Mouse (Mus musculus): ENCODE data around the gene Tead4. TPM values are rescaled to one million over a fixed set of nuclear protein-coding genes. Genes with fewer than 3 reads are reported as not detected.
"Not testable (repeated sequence)": the region's sequence is repeated elsewhere in the genome, so short reads cannot be mapped to it uniquely, and the experiment has no call there.

The Tead4 gene
- polyA plus RNA-seq, 1 experiment from 2014 or later = 10.3 TPM

GRCm38 (mm10) chr6:128304801-128305200 is 4.2 kb upstream of the Tead4 start:
- no peak for TF ChIP-seq EP300 (IDR thresholded peaks at IDR 0.05)
- no peak for TF ChIP-seq CTCF (IDR thresholded peaks at IDR 0.05)
- H3K4me1 ChIP-seq (ENCODE audit: insufficient read depth, low read depth, low read length) = peaks cover 6% of the 10 kb centered on the region; the same call in 1 of the 2 replicates
- no peak overlapping the region for H3K4me2 ChIP-seq (replicated peaks; ENCODE audit: low read depth, low read length)
- WGBS = 81% methylated on average over 4 of the region's 4 CpGs
- H3K9me3 ChIP-seq (ENCODE audit: low read length) = no peaks in the 10 kb centered on the region
- no peak for DNase-seq (ENCODE audit: low spot score)
- no peak for ATAC-seq
- no peaks in the 10 kb centered on the region for H3K36me3 ChIP-seq (ENCODE audit: insufficient read depth, low read length)
- no peak overlapping the region for H3K27ac ChIP-seq (ENCODE audit: low read length)
- no peak overlapping the region for H3K4me3 ChIP-seq (ENCODE audit: low read depth, low read length)
- H3K9ac ChIP-seq (replicated peaks; ENCODE audit: low read depth) = no peak overlapping the region
- H3K27me3 ChIP-seq (replicated peaks; ENCODE audit: insufficient read depth, low read length) = no peaks in the 10 kb centered on the region

GRCm38 (mm10) chr6:128302640-128303039 is 2.0 kb upstream of the Tead4 start:
- not testable (repeated sequence) for ATAC-seq; DNase-seq (ENCODE audit: low spot score); H3K9me3 ChIP-seq (ENCODE audit: low read length); H3K27me3 ChIP-seq (replicated peaks; ENCODE audit: insufficient read depth, low read length); H3K9ac ChIP-seq (replicated peaks; ENCODE audit: low read depth); H3K36me3 ChIP-seq (ENCODE audit: insufficient read depth, low read length); H3K4me2 ChIP-seq (replicated peaks; ENCODE audit: low read depth, low read length); H3K27ac ChIP-seq (ENCODE audit: low read length); H3K4me3 ChIP-seq (ENCODE audit: low read depth, low read length)
- H3K4me1 ChIP-seq (ENCODE audit: insufficient read depth, low read depth, low read length) = peaks cover 14% of the 10 kb centered on the region
- WGBS = 70% methylated on average over 3 of the region's 3 CpGs
- TF ChIP-seq CTCF (IDR thresholded peaks at IDR 0.05) = peak; percentile 41

GRCm38 (mm10) chr6:128301891-128302290 is 1.3 kb upstream of the Tead4 start:
- WGBS = 79% methylated on average over 3 of the region's 3 CpGs
- H3K4me1 ChIP-seq (ENCODE audit: insufficient read depth, low read depth, low read length) = peaks cover 16% of the 10 kb centered on the region
- no peaks in the 10 kb centered on the region for H3K27me3 ChIP-seq (replicated peaks; ENCODE audit: insufficient read depth, low read length)
- H3K4me3 ChIP-seq (ENCODE audit: low read depth, low read length) = no peak overlapping the region
- no peaks in the 10 kb centered on the region for H3K9me3 ChIP-seq (ENCODE audit: low read length)
- DNase-seq (ENCODE audit: low spot score) (no peak), ATAC-seq (no peak)
- 0 out of 2 replicates have a peak overlapping the region, but pooled peaks have one; percentile 96 for H3K27ac ChIP-seq (ENCODE audit: low read length)
- no peaks in the 10 kb centered on the region for H3K36me3 ChIP-seq (ENCODE audit: insufficient read depth, low read length)
- TF ChIP-seq EP300 (IDR thresholded peaks at IDR 0.05) (no peak), CTCF (IDR thresholded peaks at IDR 0.05) (no peak)
- no peak overlapping the region for H3K4me2 ChIP-seq (replicated peaks; ENCODE audit: low read depth, low read length)
- H3K9ac ChIP-seq (replicated peaks; ENCODE audit: low read depth) = no peak overlapping the region

GRCm38 (mm10) chr6:128301458-128301857 is 835 bp upstream of the Tead4 start:
- Histone ChIP-seq H3K4me1 (ENCODE audit: insufficient read depth, low read depth, low read length) (peaks cover 20% of the 10 kb centered on the region), H3K27ac (ENCODE audit: low read length) (peak overlapping the region; percentile 96), H3K27me3 (replicated peaks; ENCODE audit: insufficient read depth, low read length) (no peaks in the 10 kb centered on the region), H3K4me2 (replicated peaks; ENCODE audit: low read depth, low read length) (peak overlapping the region; percentile 96), H3K4me3 (ENCODE audit: low read depth, low read length) (no peak overlapping the region), H3K9ac (replicated peaks; ENCODE audit: low read depth) (no peak overlapping the region), H3K9me3 (ENCODE audit: low read length) (no peaks in the 10 kb centered on the region), H3K36me3 (ENCODE audit: insufficient read depth, low read length) (no peaks in the 10 kb centered on the region)
- TF ChIP-seq CTCF (IDR thresholded peaks at IDR 0.05) = no peak
- no peak for TF ChIP-seq EP300 (IDR thresholded peaks at IDR 0.05)
- DNase-seq (ENCODE audit: low spot score) = peak; percentile 28
- 27% methylated on average over 11 of the region's 11 CpGs for WGBS
- ATAC-seq = no peak

- H3K9ac ChIP-seq (replicated peaks; ENCODE audit: low read depth) = peak overlapping the region; percentile 78
- DNase-seq (ENCODE audit: low spot score) = peak; percentile 25
Measured at GRCm38 (mm10) chr6:128299292-128300133, 1.1 kb downstream of the Tead4 start.

GRCm38 (mm10) chr6:128298246-128298645 is 2.4 kb downstream of the Tead4 start:
- DNase-seq (ENCODE audit: low spot score) (no peak), ATAC-seq (no peak)
- peak overlapping the region; percentile 96 for H3K4me2 ChIP-seq (replicated peaks; ENCODE audit: low read depth, low read length)
- H3K36me3 ChIP-seq (ENCODE audit: insufficient read depth, low read length) = no peaks in the 10 kb centered on the region
- H3K9ac ChIP-seq (replicated peaks; ENCODE audit: low read depth) = peak overlapping the region; percentile 78; the same call in 1 of the 2 replicates
- WGBS = 39% methylated on average over 7 of the region's 7 CpGs
- H3K4me1 ChIP-seq (ENCODE audit: insufficient read depth, low read depth, low read length) = peaks cover 38% of the 10 kb centered on the region
- peak overlapping the region; percentile 77; the same call in 1 of the 2 replicates for H3K4me3 ChIP-seq (ENCODE audit: low read depth, low read length)
- no peak for TF ChIP-seq EP300 (IDR thresholded peaks at IDR 0.05)
- no peak for TF ChIP-seq CTCF (IDR thresholded peaks at IDR 0.05)
- H3K27ac ChIP-seq (ENCODE audit: low read length) = 0 out of 2 replicates have a peak overlapping the region, but pooled peaks have one; percentile 38
- no peaks in the 10 kb centered on the region for H3K27me3 ChIP-seq (replicated peaks; ENCODE audit: insufficient read depth, low read length)
- H3K9me3 ChIP-seq (ENCODE audit: low read length) = no peaks in the 10 kb centered on the region

More at GRCm38 (mm10) chr6:128299292-128300133, 1.1 kb downstream of the Tead4 start:
- H3K36me3 ChIP-seq (ENCODE audit: insufficient read depth, low read length) = no peaks in the 10 kb centered on the region
- H3K4me3 ChIP-seq (ENCODE audit: low read depth, low read length) = peak overlapping the region; percentile 77
- peaks cover 38% of the 10 kb centered on the region for H3K4me1 ChIP-seq (ENCODE audit: insufficient read depth, low read depth, low read length)
- peak overlapping the region; percentile 96 for H3K4me2 ChIP-seq (replicated peaks; ENCODE audit: low read depth, low read length)
- H3K9me3 ChIP-seq (ENCODE audit: low read length) = no peaks in the 10 kb centered on the region
- H3K27ac ChIP-seq (ENCODE audit: low read length) = peak overlapping the region; percentile 96
- no peak for ATAC-seq
- no peak for TF ChIP-seq CTCF (IDR thresholded peaks at IDR 0.05)
- no peak for TF ChIP-seq EP300 (IDR thresholded peaks at IDR 0.05)
- under 1% methylated on average over 25 of the region's 25 CpGs for WGBS
- no peaks in the 10 kb centered on the region for H3K27me3 ChIP-seq (replicated peaks; ENCODE audit: insufficient read depth, low read length)
